Mouse (Mus musculus) lung, adult 2 months (tissue): ENCODE results near the gene Spink2.

Experiments
- CTCF ChIP-seq: fragments of 200-500 bp; IDR thresholded peaks from 2 replicates; pipeline ENCODE4 v1.5.1; 2011; ENCODE audit warnings: mild to moderate bottlenecking, low read length, control low read depth; ENCODE audit not compliant: insufficient read depth
- POLR2A ChIP-seq: fragments of 200-500 bp; IDR thresholded peaks from 2 replicates; pipeline ENCODE4 v1.6.1; 2011; ENCODE audit warnings: low read depth, mild to moderate bottlenecking, control low read depth, low read length, borderline replicate concordance; ENCODE audit errors: extremely low read depth

GRCm38 (mm10) chr5:77155526-77155925, 55.7 kb downstream of the Spink2 start:
- TF ChIP-seq CTCF (no peak), POLR2A (no peak)
